Mouse (Mus musculus) granulocyte monocyte progenitor cell, adult 5-6 weeks (primary cell): ENCODE measurements around the gene Tyk2. TPM values are rescaled to one million over a fixed set of nuclear protein-coding genes. Genes with fewer than 3 reads are reported as not detected.

ENCODE experiments used
- ATAC-seq: replicated peaks from 2 replicates; pipeline ENCODE4 v1.8.0; 2016; ENCODE audit warnings: mild to moderate bottlenecking, moderate TSS enrichment, inconsistent platforms; ENCODE audit not compliant: poor library complexity, severe bottlenecking
- total RNA-seq, 2 experiments: library from RNA; stranded (forward) in 1 of 2; stranded (reverse) in 1 of 2; fragments of 200-712, 200-1000 nt in 1 of 2; fragments of >200 nt in 1 of 2; fragmentation: Nextera tagmentation in 1 of 2; gene quantifications; 2 replicates each; pipeline ENCODE4 v1.2.3; 2014 to 2017

The Tyk2 gene
- total RNA-seq, 2 experiments from 2014 or later = 19.8 to 27.1 TPM

DNA sequence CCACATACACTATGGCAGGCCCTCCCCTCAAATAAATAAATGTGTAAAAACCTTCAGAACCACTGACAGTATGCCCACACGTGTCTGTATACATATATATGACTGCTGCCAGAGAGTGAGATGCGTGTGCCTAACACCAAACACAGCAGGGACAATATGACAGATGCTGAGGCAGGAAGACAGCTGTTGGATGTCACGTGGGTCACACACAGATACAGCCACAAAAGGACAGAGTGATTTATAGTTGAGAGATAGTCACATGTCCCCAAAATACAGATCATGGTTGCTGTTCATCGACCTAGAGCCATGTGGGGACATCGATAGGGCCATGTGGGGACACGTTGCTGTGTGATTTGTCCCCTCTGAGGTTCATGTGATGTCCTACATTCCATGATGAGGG is 14.0 kb downstream of the Tyk2 start:
- ATAC-seq = no peak

DNA sequence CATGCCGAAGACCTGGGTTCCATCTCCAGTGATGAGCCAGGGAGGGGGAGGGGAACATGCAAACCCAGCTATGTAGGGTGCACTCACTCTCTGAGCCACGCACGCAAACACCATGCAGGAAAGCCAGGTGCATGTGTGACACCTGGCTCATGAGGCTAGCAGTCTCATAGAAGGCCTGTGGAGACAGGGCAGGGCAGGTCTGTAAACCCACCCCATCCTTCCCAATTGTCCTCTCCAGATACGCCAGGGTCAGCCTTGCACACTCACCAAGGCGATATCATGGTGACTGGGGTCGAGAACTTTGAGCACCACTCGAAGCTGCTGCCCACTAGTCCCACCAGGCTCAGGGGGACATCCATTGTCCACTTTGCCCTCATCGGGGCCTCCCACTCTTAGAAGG is 15.9 kb downstream of the Tyk2 start:
- no peak for ATAC-seq

DNA sequence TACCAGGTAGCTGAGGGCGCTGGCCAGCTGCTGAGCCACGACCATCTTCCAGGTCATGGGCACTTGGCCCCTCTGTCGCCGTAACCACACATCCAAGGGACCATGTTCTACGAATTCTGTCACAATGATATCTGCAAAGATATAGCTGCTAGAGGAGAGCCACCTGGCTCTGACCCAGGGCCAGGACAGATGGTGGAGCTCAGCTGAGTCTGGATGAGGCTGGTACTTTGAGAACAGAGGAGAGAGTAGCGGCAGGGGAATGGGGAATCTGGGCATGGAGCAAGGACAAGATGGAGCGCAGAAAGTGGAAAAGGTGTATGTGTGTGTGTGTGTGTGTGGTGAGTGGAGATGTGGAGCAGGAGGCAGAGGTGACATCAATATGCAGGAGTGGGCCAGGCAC is 16.9 kb downstream of the Tyk2 start:
- ATAC-seq = no peak

DNA sequence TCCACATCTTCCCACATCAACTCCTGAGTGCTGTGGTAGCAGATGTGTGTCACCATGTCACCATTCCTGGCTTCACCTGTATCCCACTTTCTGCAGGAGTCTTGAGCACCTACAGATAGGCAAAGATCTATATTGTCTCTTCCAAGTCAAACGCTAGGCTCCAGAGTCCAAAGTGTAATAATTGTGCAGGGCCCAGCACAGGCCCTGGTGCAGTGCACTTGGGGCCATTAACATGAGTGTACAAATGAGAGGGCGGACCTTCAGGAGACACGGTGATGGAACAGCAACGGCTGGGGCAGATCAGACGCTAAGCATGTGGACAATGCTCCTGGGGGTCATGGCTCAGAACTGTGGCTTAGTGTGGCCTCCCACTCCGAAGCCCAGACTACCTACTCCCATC is 17.3 kb downstream of the Tyk2 start:
- ATAC-seq = no peak

DNA sequence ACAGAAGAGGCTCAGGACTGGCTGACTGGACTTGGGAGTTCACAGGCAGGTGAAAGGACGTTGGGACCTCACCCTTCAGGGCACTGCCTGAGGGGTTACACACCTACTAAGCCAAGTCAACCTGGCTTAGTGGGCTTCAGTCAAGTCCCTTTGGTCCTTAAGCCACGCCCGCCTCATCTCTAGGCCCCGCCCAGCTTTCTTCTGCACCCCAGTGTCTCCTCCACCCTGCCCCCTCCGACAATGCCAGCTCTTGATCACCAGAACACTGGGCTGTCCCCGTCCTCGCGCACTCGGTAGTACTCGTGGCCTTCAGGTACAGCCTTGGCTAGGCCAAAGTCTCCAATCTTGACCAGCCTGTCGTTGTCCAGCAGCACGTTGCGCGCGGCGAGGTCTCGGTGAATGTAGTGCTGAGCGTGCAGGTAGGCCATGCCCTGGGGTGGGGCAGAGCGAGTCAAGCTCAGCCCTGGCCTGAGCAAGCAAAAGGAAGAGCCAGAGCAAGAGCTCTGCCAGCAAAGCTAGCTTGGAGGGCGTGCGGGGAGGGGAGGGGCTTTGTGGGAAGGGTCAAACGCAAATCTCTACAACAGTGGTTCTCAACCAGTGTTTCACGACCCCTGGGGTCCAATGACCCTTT is 23.3 kb downstream of the Tyk2 start:
- no peak for ATAC-seq

DNA sequence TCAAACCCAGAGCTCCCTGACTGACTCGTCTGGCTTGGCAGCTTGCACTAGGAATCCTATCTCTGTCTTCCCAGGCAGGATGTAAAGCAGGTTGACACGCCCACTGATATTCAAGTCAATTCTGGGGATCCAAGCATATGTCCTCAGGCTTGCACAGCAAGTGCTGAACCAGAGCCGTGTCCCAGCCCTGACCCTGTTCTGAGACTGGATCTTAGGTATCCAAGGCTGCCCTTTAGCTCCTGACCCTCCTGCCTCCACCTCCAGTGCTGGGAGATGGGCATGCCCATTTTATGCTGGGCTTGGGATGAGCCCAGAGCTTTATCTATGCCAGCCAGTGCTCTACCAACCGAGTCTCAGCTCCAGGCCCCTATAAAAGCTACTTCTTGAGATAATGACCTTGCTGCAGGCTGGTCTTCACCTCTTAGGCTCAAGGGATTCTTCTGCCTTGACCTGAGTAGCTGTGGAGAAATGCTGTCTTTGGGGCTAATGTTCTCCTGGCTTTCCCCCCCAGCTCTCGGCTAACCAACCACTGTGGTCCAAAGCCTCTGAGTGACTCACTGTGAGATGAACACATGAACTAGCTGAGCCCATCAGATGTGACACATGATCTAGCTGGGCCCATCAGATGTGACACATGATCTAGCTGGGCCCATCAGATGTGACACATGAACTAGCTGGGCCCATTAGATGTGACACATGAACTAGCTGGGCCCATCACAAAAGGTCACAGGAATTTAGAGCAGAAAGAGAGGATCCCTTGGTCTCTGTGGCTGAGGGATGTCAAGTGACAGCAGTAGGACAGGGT is 25.1 kb downstream of the Tyk2 start:
- no peak for ATAC-seq

DNA sequence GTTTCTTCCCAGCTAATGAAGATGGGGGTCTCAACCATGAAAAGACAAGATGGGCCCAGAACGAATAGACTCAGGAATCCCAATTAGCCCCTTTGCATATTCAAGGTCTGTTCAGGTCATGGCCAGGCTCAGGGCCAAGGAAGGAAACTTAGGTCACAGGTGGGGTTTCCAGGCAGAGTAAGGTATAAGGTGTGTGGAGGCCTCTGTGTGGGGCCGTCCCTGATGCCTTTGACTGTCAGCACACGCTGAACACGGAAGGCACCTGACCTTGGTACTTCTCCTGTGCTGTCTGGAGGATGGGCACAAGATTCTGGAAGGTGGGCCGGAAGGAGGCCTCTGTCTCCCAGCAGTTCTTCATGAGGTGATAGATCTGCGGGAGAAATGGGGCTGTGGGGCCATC is 26.2 kb downstream of the Tyk2 start:
- no peak for ATAC-seq

DNA sequence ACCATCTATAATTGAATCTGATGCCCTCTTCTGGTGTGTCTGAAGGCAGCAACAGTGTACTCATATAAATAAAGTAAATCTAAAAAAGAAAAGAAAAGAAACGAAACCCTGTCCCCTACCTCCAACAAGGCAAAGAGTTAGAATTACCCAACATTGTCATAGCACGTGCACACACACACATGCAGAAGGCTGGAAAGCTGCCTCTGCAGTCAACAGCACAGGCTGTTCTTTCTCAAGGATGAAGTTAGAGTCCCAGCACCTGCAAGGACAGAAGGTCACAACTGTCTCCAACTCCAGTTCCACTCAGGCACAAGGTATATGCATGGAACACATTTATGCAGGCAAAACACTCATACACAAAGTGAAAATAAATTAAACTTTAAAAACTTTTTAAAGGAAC is 29.0 kb downstream of the Tyk2 start:
- ATAC-seq = no peak

DNA sequence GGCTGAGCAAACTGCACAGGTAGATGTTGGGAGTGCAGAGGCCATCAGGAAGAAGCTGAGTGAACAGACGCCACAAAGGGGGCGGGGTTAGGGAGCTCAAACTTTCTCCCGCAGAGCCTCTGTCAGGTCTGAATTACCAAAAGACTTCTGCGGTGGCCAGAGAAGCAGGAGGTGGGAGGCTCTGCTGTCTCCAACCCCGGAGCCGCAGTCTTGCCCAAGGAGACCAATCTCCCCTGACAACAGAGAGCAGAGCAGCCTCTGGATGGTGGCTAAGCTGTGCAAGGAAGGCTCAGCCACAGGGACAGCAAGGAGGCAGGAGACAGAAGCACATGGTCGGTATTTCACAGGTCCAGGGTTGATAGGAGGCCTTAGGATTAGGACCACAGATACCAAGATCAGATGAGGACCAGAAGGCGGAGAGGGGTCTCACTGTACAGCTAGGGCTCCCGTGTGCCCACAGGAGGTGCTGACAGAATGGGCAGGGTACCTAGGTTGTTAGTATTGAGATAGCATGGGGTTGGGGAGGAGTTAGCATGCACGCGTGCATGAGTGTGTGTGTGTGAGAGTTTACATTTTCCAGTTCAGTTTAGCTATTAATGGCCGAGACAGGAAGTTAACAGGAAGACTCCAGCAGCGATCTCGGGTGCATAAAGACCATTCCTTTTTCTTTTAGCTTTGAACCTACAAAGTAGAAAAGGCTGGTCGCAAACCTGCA is 30.4 kb downstream of the Tyk2 start:
- ATAC-seq = peak; percentile 77

DNA sequence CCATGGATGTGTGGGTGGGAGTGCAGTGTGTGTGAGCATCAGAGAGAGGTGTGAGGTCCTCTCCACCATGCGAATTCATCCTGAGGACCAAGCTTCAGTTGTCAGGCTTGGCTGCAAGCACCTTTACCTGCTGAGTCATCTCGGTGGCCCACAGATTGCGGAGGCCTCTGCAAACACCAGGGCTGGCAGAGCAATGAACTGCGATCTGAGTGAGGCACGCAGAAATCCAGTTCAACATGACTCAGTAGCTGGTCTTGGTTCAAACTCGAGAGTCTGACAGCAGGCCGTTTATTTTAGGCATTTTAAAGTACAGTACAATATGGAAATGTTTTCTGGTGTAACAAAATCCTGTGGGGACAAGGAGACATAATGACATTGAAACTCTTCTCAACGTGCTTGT is 33.2 kb downstream of the Tyk2 start:
- no peak for ATAC-seq

DNA sequence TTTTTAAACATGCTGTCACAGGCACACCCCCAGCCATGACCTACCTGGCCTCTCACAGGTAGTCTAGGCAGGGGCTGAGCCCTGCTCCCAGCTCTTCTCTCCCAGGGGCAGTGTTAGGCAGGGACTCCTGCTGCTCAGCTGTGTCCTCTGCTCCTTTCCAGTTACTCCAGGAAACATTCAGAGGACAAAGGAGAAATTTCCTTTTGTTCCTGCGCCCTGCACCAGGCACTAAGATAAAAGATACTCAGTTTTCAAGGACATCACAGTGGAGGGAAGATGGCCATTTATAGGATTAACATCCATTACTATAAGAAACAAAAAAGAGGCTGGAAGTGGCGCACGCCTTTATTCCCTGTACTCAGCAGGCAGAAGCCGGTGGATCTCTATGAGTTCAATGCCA is 35.1 kb downstream of the Tyk2 start:
- ATAC-seq = no peak

DNA sequence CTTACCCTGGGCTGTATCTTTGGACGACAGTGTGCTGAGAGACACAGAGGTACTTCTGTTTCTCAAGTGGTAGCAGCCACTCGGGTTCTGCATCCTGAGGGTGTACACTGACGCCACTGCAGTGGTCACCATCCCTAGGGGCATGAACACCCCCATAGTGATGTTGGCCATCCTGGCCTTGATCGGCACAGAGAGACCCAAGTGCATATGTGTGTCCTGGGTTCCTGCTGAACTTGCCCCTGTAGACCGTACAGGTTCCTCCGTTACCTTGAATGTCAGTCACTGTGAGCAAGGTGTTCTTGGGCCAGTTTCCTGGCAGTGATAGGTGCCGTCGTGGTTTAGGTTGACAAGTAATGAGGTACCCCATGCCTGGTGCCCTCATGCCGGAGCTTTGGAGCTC is 37.6 kb downstream of the Tyk2 start:
- ATAC-seq = no peak

DNA sequence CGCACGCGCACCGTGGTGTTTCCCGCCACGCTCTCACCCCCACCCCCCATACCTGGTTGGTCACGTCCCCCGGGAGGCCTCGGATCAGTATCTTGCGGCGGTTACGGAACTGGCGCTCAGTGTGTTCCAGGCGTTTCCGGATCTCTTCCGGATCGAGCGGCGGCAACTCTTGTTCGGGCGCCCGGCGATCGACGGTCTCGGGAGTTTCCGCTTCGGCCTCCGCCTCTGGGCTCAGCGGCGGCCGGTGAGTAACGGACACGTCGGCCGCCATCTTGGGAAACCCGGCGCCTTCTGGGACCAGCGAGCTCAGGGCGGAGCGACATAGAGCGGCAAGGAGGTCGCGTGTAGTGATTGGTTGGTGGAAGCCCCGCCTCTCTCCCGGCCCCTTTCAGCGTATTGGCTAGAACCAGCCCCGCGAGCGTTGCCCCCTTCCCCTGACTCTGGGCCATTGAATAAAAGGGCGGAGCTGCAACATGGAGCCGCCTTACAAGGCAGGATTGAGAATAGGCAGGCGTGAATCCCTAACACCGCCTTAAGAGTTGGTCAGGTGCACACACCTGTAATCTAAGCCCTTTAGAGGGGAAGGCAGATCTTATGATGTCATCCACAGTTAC is 39.2 kb downstream of the Tyk2 start, which contains the start of the genes Gm38431 and Raver1:
Gm38431 (minus strand) TSS at position 291 of the 614 bp plus-strand sequence.
Raver1 (minus strand) TSS at position 302 of the 614 bp plus-strand sequence.
- ATAC-seq = peak; percentile 96

DNA sequence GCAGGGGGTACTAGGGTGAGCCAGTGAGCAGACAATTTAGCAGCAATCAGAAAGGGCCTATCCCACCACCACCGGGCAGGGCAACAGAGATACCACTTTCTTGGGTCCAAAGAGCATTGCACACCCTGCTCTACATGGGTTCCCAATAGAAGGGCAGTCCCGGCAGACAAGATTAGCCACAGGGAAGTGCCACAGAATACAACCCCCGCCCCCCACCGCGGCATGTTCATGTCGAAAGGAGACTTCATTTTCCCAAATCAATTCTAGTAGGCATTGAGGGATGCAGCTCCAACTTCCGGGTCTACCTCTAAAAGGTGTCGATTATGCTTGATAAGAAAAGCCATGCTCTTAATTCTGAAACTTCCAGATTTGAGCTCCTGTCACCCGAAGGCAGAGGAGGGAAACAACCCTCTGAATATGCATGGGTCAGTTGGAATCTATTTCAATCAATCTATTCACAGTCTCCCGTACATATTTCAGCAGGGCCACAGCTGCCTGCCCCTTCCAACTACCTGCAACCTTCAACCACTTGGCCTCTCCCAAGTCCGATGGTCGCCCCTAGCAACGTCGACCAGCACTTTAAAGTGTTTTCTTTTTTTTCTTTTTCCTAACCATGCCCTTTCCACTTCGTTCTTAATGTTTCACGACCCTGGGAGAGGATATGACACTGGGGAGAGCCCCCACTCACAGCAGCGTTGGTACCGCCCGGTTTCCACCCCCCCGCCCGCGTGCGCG is 39.9 kb downstream of the Tyk2 start:
- ATAC-seq = 0 out of 2 replicates have a peak, but pooled peaks have one; percentile 6

DNA sequence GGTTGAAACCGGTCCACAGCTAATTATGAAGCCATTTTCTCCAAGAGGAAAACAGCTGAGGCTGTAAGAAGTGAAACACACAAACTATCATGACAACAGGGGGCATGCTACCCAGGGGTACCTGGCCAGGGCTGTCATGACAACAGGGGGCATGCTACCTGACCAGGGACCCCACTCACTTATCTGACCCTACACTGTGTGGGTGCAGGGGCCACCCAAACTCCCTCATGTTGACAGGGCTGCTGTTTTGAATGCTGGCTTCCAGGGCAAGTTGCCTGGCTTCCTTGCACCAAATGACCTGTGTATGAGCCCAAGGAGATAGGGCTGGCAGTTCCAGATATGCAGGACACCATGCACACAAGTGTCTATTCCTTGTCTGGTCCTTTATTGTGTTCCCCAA is 40.5 kb downstream of the Tyk2 start:
- ATAC-seq = no peak

DNA sequence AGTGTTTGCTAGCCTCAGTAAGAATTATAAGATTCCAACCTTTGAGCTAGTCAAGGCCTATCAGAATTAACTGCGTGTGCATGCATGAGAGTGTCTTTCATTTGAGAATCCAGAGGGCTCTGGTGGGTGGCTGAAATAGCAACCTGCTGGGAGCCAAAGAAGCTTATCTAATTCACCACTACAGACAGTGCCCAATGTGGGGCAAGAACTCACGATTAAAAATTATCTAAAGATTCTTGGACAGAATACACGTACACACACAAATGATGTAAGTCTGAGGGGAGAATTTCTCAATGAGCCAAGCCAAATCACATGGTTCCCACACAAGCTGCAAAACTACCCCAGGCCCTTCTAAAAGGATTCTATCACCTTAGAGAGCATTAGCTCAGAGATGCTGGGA is 47.7 kb downstream of the Tyk2 start:
- no peak for ATAC-seq

DNA sequence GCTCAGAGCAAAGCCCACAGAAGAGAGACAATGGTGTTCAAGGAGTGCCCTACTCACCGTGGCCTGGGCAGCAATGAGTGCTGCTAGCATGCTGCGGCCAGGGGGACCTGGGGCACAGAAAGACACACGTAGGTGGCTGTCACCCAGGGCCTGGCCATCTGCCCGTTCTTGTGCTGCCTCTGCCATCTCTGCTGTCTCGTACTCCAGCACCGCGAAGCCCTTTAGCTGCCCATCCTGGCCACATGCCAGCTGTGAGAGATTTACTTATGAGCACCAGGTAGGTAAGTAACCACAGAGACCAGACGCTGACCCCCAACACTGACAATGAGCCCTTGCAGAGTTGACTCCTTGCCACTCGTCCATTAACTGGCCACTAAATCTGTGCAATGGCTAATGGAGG is 49.9 kb downstream of the Tyk2 start:
- no peak for ATAC-seq

DNA sequence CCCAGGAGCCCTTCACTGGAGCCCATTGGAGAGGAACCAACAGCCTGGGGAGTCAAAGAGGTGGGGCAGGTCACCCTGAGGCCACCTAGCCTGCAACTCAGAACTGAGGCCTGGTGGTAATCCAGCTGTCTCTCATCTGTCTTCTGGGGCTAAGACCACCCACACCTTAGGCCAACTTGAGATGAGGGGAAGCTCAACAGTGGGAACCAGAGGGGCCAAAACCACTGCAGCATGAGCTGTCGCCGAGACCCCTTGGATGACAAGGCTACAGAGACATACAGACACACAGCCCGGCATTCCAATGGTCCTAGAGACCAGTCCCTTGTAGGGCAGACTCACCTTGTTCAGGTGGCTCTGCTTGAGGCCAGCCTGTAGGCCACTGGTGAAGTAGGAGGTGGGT is 55.4 kb downstream of the Tyk2 start:
- no peak for ATAC-seq

DNA sequence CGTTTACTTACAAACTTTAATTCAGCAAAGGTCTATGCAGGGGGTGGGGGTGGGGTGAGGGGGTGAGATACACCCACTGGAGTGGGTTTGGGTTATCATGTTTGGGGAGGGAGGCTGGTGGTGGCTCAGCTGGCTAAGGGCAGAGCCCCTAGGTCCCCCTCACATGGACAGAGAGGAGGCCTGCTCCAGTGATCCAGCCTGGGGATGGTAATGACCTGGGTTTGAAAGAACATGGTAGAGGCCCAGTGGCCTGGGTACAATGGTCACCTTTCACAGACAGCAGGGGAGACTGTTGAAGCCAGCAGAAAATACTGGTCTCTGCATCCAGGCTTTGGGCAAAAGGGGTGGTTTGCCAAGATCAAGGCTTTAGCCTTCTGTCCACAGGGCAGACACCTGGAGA is 56.9 kb downstream of the Tyk2 start:
- no peak for ATAC-seq
